Mouse (Mus musculus) frontal cortex, adult 2 months (tissue): ENCODE measurements around the gene Sema4d. TPM values are rescaled to one million over a fixed set of nuclear protein-coding genes. Genes with fewer than 3 reads are reported as not detected.
"Not testable (repeated sequence)": the region's sequence is repeated elsewhere in the genome, so short reads cannot be mapped to it uniquely, and the experiment has no call there.

Experiments
- DNase-seq, 2 experiments: peaks; one replicate each; pipeline ENCODE4 v3.0.0; 2022; ENCODE audit warnings: low spot score in 1 of 2; ENCODE audit errors: extremely low spot score in 1 of 2
- polyA plus RNA-seq: library from polyadenylated mRNA; depleted of rRNA; stranded (reverse); fragments of >200 nt; gene quantifications from 2 replicates; pipeline ENCODE4 v1.2.3, GENCODE M21; 2012; rRNA removed

The Sema4d gene
- polyA plus RNA-seq = 80.9 and 95.5 TPM in 2 replicates

DNA sequence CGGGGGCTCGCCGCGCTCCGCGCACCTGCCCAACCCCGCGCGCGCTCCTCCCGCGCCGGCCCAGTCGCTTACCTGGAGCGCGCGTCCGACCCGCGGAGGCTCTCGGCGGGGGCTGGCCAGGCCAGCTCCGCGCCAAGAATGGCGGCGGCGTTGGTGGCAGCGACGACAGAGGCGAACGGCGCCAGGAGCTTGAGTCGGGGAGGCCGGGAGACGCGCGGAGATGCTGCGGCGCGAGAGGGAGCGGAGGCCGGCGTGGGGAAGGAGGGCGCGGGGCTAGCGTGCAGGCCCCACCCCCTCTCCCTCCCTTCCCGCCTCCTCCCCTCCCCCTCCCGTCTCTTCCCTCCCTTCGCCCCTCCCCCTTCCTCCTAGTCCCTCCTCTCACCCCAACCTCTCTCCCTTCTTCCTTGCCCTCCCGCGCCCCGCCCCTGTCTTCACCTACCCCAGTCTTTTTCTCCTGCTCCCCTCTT lies at the start of gene Sema4d:
Gene Sema4d (minus strand): TSS at position 323 of the 467 bp plus-strand sequence.
- DNase-seq = peak in 1 of 2 experiments; percentile 72

DNA sequence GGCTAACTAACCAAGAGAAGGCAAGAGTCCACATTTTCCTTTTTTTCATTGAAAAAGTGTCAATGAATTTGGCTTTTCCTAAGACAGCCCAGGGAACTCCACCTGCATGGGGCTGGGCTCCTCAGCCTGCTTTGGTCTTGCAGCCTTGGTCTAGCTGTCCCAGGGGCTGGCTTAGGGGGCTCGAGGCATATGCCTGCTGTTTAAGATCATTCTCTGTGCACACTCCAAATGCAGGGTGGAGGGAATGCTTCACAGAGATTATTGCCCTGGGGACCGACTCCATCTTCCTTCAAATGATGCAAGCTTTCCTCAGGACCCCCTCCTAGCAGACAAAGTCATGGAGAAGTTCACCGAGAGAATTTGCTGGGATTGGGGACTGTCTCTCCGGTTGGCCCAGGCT lies 49.8 kb upstream of the Sema4d start:
- no peak for DNase-seq

DNA sequence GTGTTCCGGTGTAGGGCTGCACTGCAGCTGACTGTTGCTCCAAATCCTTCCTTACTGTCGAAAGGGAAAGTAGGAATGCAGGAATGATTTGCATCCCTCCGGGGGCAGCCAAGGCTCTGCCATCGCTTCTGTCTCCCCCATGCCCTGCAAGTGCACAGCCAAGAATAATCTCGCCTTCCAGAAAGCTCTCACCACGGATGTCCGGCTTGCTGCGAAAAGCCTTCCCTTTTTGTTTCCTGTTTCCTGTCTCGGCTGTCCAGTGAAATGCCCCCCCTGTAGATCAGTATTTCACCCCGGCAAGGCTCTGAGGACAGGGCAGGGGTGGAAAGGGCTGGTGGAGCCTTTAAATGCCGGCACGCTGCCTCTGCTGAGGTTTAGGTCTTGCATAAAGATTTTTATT lies 49.2 kb upstream of the Sema4d start:
- DNase-seq = no peak

DNA sequence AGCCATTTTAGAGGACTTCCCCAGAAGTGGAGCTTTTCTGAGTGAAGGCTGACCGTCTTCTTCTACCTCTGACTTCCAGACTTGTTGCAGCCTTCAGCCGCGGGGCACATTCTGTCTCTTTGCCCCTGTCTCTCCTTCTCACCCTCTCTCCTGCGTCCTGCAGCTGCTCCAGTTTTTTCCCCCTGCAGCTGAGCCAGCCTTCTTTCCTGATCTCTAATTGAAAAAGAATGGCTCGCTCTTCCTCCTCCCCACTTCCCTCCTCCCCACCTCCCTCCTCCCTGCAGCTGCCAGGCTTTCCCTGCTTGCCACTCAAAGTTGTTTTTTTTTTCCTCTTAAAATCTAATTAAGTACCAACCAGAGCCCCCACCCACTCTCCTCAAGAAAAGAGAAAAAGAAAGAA lies 48.6 kb upstream of the Sema4d start:
- DNase-seq = no peak

DNA sequence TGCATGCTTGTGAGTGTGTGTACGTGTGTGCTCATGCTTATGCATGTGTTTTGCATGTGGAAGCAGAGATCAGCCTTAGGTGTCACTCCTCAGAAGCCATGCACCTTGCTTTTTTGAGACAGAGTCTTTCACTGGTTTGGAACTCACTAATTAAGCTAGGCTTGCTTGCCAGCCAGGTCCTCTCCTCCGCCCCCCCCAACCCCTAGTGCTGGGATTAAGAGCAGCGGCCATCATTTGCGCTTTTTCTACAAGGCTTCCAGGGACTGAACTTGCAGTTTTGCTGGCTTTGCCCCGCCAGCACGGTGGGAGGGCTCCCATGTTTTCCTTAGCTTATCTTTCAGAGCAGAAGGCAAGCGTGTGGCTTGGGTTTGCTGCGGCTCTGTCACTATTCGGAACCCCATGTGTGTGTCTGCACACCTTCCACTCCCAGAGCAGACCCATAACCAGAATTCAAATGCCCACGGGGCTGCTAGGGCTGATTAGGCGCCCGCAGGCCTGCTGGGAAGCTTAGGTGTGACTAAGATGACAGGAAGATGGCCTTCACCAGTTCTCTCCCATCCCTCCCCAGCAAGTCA lies 48.1 kb upstream of the Sema4d start:
- no peak for DNase-seq

DNA sequence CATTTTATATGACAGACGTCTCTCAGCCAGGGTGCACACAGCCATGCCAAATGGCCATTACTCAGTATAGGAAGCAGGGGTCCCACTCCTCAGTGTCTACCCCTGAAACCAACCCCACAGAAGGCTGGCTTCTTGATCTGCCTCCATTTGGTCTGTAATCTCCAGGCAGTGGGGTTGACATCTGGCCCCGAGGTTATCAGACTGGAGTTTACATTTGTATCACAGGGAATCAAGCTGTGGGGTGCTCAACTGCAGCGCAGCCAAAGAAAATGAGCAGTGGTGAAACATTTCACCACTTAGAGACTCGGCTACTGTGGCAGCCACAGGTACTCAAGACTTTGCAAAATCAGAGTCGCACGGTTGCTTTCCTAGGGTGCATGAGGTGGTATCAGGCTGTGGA lies 47.2 kb upstream of the Sema4d start:
- DNase-seq = no peak

DNA sequence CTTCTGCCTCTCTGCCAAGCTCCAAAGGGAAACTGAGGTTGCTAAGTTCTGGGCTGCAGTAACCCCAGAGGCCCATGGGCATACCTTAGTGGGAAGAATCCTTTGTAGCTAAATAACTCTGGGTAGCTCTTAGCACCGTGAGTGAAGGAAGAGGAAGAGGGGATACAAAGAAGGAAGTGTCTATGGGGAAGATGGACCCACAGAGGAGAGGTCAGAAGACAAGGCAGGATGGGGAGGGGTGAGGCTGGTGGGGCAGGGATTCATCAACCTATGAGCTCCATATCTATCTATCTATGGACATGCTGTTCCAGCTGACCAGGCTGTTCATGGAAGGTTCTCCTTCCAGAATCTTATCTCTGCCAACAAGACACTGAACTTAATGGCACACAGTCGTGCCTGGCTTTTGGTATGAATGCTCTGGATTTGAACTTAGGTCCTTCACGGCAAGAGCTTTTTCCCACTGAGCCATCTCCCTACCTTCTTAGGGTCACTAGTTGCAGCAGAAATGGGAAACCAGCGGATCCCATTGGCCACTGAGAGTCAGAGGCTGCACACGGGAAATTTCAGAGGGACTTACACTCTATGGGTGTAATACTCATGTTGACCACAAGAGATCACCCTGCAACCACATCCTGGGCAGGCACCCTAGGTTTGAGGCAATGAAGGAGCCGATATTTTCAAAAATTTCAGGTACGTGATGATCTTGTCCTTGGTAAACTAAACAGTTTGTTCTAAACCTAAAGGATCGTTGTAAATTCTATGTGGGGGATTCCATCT lies 45.9 kb upstream of the Sema4d start:
- DNase-seq = peak in 1 of 2 experiments; percentile 75

DNA sequence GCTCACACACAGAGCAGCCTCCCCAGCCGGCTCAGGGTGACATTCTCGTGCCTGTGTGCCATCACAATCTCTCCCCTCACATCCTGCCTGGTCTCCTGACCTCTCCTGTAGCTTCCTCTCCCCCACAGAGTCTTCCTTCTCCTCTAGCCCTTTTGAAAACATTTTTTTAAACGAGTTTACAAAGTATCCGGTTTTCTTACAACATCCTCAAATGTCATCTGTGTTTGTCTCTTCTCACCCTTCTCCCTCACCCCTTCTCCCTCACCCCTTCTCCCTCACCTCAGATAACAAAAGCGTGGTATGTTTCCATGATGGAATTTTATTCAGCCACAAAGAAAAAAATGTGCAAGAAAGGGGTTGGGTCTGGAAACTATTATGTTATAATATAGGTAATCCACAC lies 43.9 kb upstream of the Sema4d start:
- no peak for DNase-seq

DNA sequence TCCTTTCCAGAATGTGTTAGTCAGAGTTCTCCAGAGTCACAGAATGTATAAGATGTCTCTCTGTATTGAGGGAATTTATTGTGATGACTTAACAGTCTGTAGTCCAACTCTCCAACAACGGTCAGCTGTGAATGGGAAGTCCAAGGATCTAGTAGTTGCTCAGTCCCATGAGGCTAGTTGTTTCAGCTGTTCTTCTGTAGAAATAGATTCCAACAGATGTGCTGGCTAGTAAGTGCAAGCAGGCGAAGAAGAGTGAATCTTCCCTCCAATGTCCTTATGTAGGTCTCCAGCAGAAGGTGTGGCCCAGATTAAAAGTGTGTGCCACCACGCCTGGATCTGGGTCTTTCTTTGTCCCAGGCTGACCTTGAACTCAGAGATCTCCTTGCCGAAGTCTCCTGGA lies 41.7 kb upstream of the Sema4d start:
- not testable (repeated sequence) for DNase-seq

DNA sequence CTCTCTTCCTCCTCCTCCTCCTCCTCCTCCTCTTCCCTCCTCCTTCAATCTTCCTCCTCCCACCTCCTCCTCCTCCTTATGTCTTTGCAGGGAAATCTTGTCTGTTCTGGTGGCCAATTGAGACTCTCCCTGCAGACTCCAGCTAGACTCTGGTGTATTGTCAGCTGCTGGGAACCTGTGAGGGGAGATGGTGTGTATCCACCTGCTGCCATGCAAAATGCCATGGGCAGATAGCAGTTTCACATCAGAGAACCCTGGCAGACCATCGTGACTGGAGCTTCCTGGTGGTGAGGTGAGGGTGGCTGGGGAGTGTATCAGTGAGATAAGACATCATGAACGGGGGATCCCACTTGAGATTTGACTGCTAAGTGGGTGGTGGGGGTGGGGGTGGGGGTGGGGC lies 41.0 kb upstream of the Sema4d start:
- no peak for DNase-seq

DNA sequence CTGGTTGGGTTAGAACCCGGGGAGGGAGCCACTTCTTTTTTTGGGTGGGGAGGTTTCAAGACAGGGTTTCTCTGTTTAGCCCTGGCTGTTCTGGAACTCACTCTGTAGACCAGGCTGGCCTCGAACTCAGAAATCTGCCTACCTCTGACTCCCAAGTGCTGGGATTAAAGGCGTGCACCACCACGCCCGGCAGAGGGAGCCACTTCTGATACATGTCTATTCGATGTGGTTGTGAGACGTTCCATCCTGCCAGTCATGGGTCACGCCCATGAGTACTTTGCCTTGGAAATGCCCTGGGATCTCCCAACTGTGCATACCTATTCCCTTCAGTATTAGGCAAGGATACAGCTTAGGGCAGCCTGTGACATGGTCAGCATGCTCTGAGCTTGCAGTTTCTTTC lies 40.5 kb upstream of the Sema4d start:
- not testable (repeated sequence) for DNase-seq

DNA sequence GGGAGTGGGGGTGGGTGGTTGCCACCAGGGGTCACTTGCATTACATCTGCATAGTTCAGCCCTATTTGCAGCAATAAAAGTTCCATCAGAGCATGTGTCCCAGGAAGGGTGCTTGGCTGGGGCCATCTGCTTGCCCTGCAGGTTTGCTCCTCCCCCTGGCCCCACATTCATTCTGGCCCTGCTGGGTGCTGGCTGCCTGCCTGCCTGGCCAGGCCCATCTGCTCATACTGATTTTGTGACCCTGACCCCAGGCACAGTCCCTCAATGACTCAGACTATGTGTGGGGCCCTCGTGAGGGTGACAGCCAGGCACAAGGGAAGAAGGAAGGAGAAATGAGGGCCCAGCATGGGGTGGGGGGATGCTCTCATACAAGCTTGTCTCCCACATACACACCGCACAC lies 40.1 kb upstream of the Sema4d start:
- DNase-seq = no peak

DNA sequence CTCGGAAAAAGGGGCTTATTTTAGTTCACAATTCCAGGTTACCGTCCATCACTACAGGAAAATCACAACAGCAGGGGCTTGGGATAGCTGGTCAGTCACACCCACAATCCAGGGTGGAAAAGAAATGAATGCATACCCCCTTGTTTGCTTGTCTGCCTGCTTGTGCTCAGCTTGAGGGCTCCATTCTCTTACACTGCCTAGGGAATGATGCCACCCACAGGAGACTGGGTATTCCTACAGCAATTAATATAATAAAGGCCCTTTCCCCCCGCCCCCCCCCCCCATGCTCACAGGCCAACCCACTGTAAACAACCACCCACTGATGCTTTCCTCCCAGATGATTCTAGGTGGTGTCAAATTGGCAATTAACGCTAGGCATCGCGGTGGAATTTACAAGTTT lies 38.9 kb upstream of the Sema4d start:
- no peak for DNase-seq

DNA sequence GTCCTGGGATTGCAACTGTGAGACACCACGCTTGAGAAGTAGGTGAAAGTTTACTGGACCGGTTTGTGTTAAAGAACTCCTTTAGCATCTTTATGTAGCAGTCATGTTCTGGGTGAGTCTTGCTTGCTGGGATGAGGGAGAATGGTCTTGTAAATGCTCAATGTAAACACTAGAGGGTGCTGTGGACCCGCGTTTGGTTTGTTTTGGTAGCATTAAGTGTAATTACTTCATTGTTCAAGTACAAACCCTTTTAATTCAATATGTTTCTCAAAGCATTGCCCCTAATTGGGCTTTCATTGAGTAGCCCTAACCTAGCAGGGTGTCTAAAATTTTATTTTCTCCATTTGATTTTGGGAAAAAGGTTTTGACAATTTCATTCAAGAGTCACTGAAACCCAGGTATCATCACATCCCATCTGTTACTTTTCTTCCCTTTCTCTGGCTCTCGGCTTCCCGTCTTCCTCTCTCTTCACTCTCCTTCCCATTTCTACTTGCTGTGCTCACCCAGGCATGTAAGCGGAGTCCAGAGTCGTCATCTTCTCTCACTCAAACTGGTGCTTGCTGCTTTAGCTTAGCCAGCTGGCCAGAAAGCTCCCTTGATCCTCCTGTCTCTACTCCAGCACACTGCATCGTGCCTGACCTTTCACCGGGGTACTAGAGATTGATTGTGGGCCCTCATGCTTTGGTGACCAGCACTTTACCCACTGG lies 37.4 kb upstream of the Sema4d start:
- DNase-seq = peak in 1 of 2 experiments; percentile 77

DNA sequence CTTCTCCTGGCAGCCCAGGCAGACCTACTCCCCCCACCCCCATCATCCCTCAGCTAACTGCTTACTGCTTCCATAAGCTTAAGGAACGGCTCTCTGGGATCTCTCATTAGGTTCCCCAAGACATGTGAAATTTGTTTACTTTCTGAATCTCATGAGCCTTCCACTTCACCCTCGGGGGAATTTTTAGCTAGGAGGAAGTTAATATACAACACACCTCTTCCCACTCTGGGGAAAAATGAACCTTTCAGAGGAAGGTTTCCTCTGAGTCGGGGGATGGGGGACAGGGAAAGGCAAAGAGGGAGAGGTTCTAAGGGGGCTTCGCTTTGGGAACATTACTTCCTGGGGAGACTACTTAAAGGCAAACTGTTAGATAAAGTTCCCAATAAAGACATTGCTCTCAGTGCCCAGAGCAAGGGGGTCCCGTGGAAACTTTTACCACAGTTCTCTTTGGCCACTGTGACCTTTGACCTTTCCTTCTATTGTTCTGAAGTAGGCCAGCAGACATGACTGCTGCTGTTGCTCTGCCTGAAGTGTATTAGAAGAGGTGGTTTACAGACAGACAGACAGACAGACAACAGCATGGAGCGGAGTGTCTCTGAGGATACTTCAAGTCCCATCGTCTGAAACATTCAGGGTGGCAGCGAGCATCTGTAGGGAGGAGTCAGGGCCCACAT lies 30.4 kb upstream of the Sema4d start:
- no peak for DNase-seq

DNA sequence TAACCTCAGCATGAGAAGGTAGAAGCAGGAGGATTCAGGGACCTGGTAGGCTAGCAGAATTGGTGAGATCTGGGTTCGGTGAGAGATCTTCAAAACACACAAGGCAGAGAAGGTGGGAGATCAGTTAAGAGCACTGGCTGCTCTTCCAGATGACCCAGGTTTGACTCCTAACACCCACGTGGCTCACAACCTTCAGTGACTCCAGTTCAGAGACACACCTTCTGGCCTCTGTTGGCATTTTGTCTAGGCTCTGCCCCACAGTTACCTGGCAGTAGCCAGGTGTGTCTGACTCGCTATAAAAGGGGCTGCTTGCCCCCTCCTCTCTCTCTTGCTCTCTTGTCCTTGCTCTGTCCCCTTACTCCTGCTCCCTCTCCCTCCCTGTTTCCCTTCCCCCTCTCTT lies 28.4 kb upstream of the Sema4d start:
- DNase-seq = no peak

DNA sequence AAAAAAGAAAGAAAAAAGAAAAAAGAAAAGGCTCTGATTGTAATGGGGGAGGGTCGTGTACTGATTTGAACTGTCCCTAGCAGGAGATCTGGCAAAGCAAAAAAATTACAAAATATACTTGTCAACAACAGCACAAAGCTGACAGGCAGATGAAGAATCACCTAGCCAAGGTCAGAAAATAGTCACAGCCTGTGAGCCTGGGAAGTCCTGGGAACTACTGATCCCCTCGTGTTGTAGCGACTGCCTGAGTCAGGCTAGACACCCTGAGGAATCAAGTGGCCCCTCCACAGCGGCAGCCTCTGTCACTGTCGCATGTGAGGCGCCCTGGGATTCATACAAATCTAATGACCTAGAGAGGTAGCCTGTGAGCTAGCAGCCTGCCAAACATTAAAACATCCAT lies 25.8 kb upstream of the Sema4d start:
- DNase-seq = no peak

DNA sequence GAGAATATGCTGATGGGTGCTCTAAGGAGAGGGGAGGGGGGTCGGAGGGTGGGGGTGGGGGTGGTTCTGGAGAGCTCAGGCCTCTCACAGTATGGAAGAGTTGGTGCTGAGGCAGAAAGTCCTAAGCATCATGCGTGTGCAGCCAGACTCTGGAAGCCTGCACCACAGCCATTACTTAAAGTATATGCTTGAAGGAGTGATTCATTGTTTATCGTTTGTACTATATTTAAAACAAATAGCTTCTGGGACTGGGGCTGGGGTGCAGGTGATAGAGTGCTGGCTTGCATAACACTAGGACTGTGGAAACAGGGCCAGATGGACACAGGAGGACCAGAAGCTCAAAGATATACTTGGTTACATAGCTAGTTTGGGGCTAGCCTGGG lies 25.4 kb upstream of the Sema4d start:
- no peak for DNase-seq

DNA sequence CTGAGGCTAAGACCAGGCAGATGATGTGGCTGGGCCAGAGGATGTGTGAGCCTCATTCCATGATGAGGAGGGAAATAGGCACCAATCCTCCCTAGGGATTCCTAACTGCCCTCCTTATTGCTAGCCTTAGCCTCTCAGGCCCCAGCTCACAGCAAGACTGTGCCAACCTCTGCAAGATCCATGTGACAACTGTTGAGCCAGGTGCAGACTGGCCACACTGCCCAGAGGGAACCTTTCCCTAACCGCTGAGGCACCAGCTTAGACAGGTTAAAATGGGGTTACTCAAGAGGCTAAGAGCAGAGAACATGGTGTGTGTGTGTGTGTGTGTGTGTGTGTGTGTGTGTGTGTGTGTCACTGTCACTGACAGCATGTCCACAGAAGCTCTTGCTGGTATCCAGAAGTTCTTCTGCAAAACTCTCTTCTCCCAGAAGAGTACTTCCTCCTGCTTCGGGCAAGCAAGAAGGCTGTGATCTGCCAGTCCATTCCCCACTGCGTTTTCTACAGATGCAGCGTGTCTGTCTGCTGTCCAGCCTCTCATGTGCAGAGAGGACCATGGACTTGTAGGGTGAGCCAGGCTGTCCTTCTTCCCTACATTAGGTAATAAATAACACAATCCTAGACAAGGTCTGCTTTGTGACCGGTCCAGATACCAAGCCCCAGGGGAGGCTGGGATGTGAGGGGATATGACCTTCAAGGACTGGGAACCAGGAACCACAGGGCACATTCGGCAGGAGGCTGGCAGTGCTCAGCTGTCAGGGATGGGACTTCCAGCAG lies 24.8 kb upstream of the Sema4d start:
- DNase-seq = no peak

DNA sequence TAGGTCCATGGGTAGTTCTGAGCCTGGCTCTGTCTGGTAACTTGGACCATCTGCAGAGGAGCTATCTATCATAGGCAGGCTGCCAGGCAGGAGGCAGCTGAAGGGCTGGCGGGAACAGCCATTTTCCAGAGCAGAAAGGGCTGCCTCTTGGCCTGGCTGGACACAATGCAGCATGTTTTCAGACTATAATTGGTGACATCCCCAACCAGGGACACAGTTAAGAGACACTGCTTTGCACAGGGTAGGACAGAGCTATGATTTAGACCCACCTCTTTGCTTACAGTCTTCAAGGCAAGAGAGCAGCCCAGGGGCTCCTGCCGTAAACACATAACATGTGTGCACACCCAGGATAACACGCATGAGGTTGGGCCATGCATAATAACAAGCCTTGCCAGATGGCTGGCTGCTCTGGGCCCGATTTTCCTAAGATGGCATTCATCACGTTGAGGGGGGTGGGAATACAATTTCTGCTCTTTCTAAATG lies 23.1 kb upstream of the Sema4d start:
- peak in 1 of 2 experiments; percentile 40 for DNase-seq
